Mouse (Mus musculus): ENCODE results near the gene Exoc6. TPM values are rescaled to one million over a fixed set of nuclear protein-coding genes. Genes with fewer than 3 reads are reported as not detected.
A peak's percentile ranks its signal among the peaks of the same experiment; 100 is the strongest.

Gene Exoc6
- polyA plus RNA-seq, 1 experiment from 2014 or later = 20.6 TPM

- Histone ChIP-seq H3K9me3 (ENCODE audit: control insufficient read depth, low read length) (no peaks in the 10 kb centered on the region), H3K27ac (replicated peaks in 1 of 2; ENCODE audit: control insufficient read depth in 1 of 2, insufficient read depth in 1 of 2, low read depth in 2 of 2, low read length in 2 of 2) (no peak overlapping the region), H3K4me1 (ENCODE audit: control insufficient read depth in 2 of 2, insufficient read depth in 2 of 2, low read length in 2 of 2) (peaks cover 0 to 4% of the 10 kb centered on the region in 2 experiments; a peak in 3 of 4 replicates), H3K27me3 (ENCODE audit: control insufficient read depth, insufficient read depth, low read length) (no peaks in the 10 kb centered on the region), H3K36me3 (ENCODE audit: control insufficient read depth, insufficient read depth, low read length) (peaks cover 17% of the 10 kb centered on the region), H3K4me2 (ENCODE audit: low read length) (no peak overlapping the region), H3K9ac (ENCODE audit: low read length) (no peak overlapping the region), H3K4me3 (ENCODE audit: control insufficient read depth in 1 of 2, insufficient read depth in 1 of 2, low read depth in 1 of 2, low read length in 2 of 2) (no peak overlapping the region)
- no peak for ATAC-seq (ENCODE audit: insufficient number of reproducible peaks, insufficient read depth, low FRiP score, low read depth)
- 87% methylated on average over 6 of the region's 6 CpGs for WGBS
These were observed 30.2 kb downstream of the Exoc6 start for GRCm38 (mm10) chr19:37580438-37580837.

GRCm38 (mm10) chr19:37585210-37585609 is 35.0 kb downstream of the Exoc6 start:
- Histone ChIP-seq H3K36me3 (ENCODE audit: control insufficient read depth, insufficient read depth, low read length) (peaks cover 22% of the 10 kb centered on the region), H3K4me2 (ENCODE audit: low read length) (no peak overlapping the region), H3K27ac (replicated peaks in 1 of 2; ENCODE audit: control insufficient read depth in 1 of 2, insufficient read depth in 1 of 2, low read depth in 2 of 2, low read length in 2 of 2) (no peak overlapping the region), H3K27me3 (ENCODE audit: control insufficient read depth, insufficient read depth, low read length) (no peaks in the 10 kb centered on the region), H3K9ac (ENCODE audit: low read length) (no peak overlapping the region), H3K9me3 (ENCODE audit: control insufficient read depth, low read length) (no peaks in the 10 kb centered on the region), H3K4me3 (ENCODE audit: control insufficient read depth in 1 of 2, insufficient read depth in 1 of 2, low read depth in 1 of 2, low read length in 2 of 2) (no peak overlapping the region), H3K4me1 (ENCODE audit: control insufficient read depth in 2 of 2, insufficient read depth in 2 of 2, low read length in 2 of 2) (no peaks in the 10 kb centered on the region)
- 60% methylated on average over 14 of the region's 14 CpGs for WGBS
- ATAC-seq (ENCODE audit: insufficient number of reproducible peaks, insufficient read depth, low FRiP score, low read depth) = no peak

GRCm38 (mm10) chr19:37585684-37586083 is 35.5 kb downstream of the Exoc6 start:
- Histone ChIP-seq H3K9ac (ENCODE audit: low read length) (no peak overlapping the region), H3K9me3 (ENCODE audit: control insufficient read depth, low read length) (no peaks in the 10 kb centered on the region), H3K36me3 (ENCODE audit: control insufficient read depth, insufficient read depth, low read length) (peaks cover 22% of the 10 kb centered on the region), H3K27me3 (ENCODE audit: control insufficient read depth, insufficient read depth, low read length) (no peaks in the 10 kb centered on the region), H3K27ac (replicated peaks in 1 of 2; ENCODE audit: control insufficient read depth in 1 of 2, insufficient read depth in 1 of 2, low read depth in 2 of 2, low read length in 2 of 2) (no peak overlapping the region), H3K4me2 (ENCODE audit: low read length) (no peak overlapping the region), H3K4me3 (ENCODE audit: control insufficient read depth in 1 of 2, insufficient read depth in 1 of 2, low read depth in 1 of 2, low read length in 2 of 2) (no peak overlapping the region), H3K4me1 (ENCODE audit: control insufficient read depth in 2 of 2, insufficient read depth in 2 of 2, low read length in 2 of 2) (no peaks in the 10 kb centered on the region)
- 85% methylated on average over 8 of the region's 8 CpGs for WGBS
- no peak for ATAC-seq (ENCODE audit: insufficient number of reproducible peaks, insufficient read depth, low FRiP score, low read depth)

- H3K9me3 ChIP-seq (ENCODE audit: control insufficient read depth, low read length) = no peaks in the 10 kb centered on the region
- ATAC-seq (ENCODE audit: insufficient number of reproducible peaks, insufficient read depth, low FRiP score, low read depth) = no peak
- H3K4me1 ChIP-seq (ENCODE audit: control insufficient read depth in 2 of 2, insufficient read depth in 2 of 2, low read length in 2 of 2) = no peaks in the 10 kb centered on the region
- H3K27ac ChIP-seq (replicated peaks in 1 of 2; ENCODE audit: control insufficient read depth in 1 of 2, insufficient read depth in 1 of 2, low read depth in 2 of 2, low read length in 2 of 2) = no peak overlapping the region
- H3K27me3 ChIP-seq (ENCODE audit: control insufficient read depth, insufficient read depth, low read length) = no peaks in the 10 kb centered on the region
- no peak overlapping the region for H3K4me2 ChIP-seq (ENCODE audit: low read length)
- no peak overlapping the region for H3K4me3 ChIP-seq (ENCODE audit: control insufficient read depth in 1 of 2, insufficient read depth in 1 of 2, low read depth in 1 of 2, low read length in 2 of 2)
- H3K9ac ChIP-seq (ENCODE audit: low read length) = no peak overlapping the region
- WGBS = 86% methylated on average over 7 of the region's 7 CpGs
- H3K36me3 ChIP-seq (ENCODE audit: control insufficient read depth, insufficient read depth, low read length) = peaks cover 48% of the 10 kb centered on the region
These were observed 40.3 kb downstream of the Exoc6 start for GRCm38 (mm10) chr19:37590544-37590943.

- H3K4me1 ChIP-seq (ENCODE audit: control insufficient read depth in 2 of 2, insufficient read depth in 2 of 2, low read length in 2 of 2) = peaks cover 3 to 5% of the 10 kb centered on the region in 2 experiments; a peak in 1 of 4 replicates
- no peaks in the 10 kb centered on the region for H3K9me3 ChIP-seq (ENCODE audit: control insufficient read depth, low read length)
- no peaks in the 10 kb centered on the region for H3K27me3 ChIP-seq (ENCODE audit: control insufficient read depth, insufficient read depth, low read length)
- H3K4me2 ChIP-seq (ENCODE audit: low read length) = peak overlapping the region; percentile 57
- 29% methylated on average over 22 of the region's 22 CpGs for WGBS
- ATAC-seq (ENCODE audit: insufficient number of reproducible peaks, insufficient read depth, low FRiP score, low read depth) = no peak
- H3K4me3 ChIP-seq (ENCODE audit: control insufficient read depth in 1 of 2, insufficient read depth in 1 of 2, low read depth in 1 of 2, low read length in 2 of 2) = peak overlapping the region; percentile 4 to 6; a peak in 2 of 4 replicates
- peak overlapping the region in 1 of 2 experiments; percentile 21; a peak in 1 of 4 replicates for H3K27ac ChIP-seq (replicated peaks in 1 of 2; ENCODE audit: control insufficient read depth in 1 of 2, insufficient read depth in 1 of 2, low read depth in 2 of 2, low read length in 2 of 2)
- H3K36me3 ChIP-seq (ENCODE audit: control insufficient read depth, insufficient read depth, low read length) = peaks cover 22% of the 10 kb centered on the region
- peak overlapping the region; percentile 5; the same call in 1 of the 2 replicates for H3K9ac ChIP-seq (ENCODE audit: low read length)
These were observed 52.0 kb downstream of the Exoc6 start for GRCm38 (mm10) chr19:37601968-37602848.

- no peak overlapping the region for H3K9ac ChIP-seq (ENCODE audit: low read length)
- H3K4me3 ChIP-seq (ENCODE audit: control insufficient read depth in 1 of 2, insufficient read depth in 1 of 2, low read depth in 1 of 2, low read length in 2 of 2) = no peak overlapping the region
- WGBS = 67% methylated on average over 7 of the region's 7 CpGs
- H3K27me3 ChIP-seq (ENCODE audit: control insufficient read depth, insufficient read depth, low read length) = no peaks in the 10 kb centered on the region
- H3K9me3 ChIP-seq (ENCODE audit: control insufficient read depth, low read length) = no peaks in the 10 kb centered on the region
- H3K27ac ChIP-seq (replicated peaks in 1 of 2; ENCODE audit: control insufficient read depth in 1 of 2, insufficient read depth in 1 of 2, low read depth in 2 of 2, low read length in 2 of 2) = no peak overlapping the region
- H3K36me3 ChIP-seq (ENCODE audit: control insufficient read depth, insufficient read depth, low read length) = peaks cover 18% of the 10 kb centered on the region; the same call in 1 of the 2 replicates
- no peak overlapping the region for H3K4me2 ChIP-seq (ENCODE audit: low read length)
- ATAC-seq (ENCODE audit: insufficient number of reproducible peaks, insufficient read depth, low FRiP score, low read depth) = peak; percentile 47; the same call in 1 of the 2 replicates
- peaks cover under 1 to 2% of the 10 kb centered on the region in 2 experiments; a peak in 1 of 4 replicates for H3K4me1 ChIP-seq (ENCODE audit: control insufficient read depth in 2 of 2, insufficient read depth in 2 of 2, low read length in 2 of 2)
These were observed 59.8 kb downstream of the Exoc6 start for GRCm38 (mm10) chr19:37609991-37610390.

GRCm38 (mm10) chr19:37612893-37613292 is 62.7 kb downstream of the Exoc6 start:
- Histone ChIP-seq H3K36me3 (ENCODE audit: control insufficient read depth, insufficient read depth, low read length) (0 out of 2 replicates have a peak, but pooled peaks cover 12% of the 10 kb centered on the region), H3K27ac (replicated peaks in 1 of 2; ENCODE audit: control insufficient read depth in 1 of 2, insufficient read depth in 1 of 2, low read depth in 2 of 2, low read length in 2 of 2) (no peak overlapping the region), H3K4me1 (ENCODE audit: control insufficient read depth in 2 of 2, insufficient read depth in 2 of 2, low read length in 2 of 2) (peaks cover 3 to 9% of the 10 kb centered on the region in 2 experiments; a peak in 3 of 4 replicates), H3K27me3 (ENCODE audit: control insufficient read depth, insufficient read depth, low read length) (no peaks in the 10 kb centered on the region), H3K9me3 (ENCODE audit: control insufficient read depth, low read length) (no peaks in the 10 kb centered on the region), H3K4me2 (ENCODE audit: low read length) (no peak overlapping the region), H3K4me3 (ENCODE audit: control insufficient read depth in 1 of 2, insufficient read depth in 1 of 2, low read depth in 1 of 2, low read length in 2 of 2) (no peak overlapping the region), H3K9ac (ENCODE audit: low read length) (no peak overlapping the region)
- no peak for ATAC-seq (ENCODE audit: insufficient number of reproducible peaks, insufficient read depth, low FRiP score, low read depth)
- WGBS = 87% methylated on average over 7 of the region's 7 CpGs

Measured in heart, embryonic 14.5 days (tissue).